21 mouse cellular contexts compared by ENCODE assay signal in genomic region chr16:33662841-33663240, GRCm38 (mm10). TPM values are rescaled to one million over a fixed set of nuclear protein-coding genes. Genes with fewer than 3 reads are reported as not detected.
DNase-seq lines count a peak whose midpoint lies in the region; ATAC-seq lines count a peak whose summit lies in the region.
"Had no signal": no experiment of that assay in that cellular context is flagged by ENCODE, and none has a peak within 500 bp of the region (broad histone marks: within the 10 kb centered on the region; RNA-seq: fewer than 3 reads in every experiment).

No protein-coding gene starts in this region.

- no peak overlapping the region for H3K9ac ChIP-seq in heart, embryonic 11.5 days (ENCODE audit: low read depth, low read length)
- H3K9ac ChIP-seq in heart, embryonic 12.5 days, result no peak overlapping the region
- no peak overlapping the region for H3K9ac ChIP-seq in intestine, embryonic 14.5 days (ENCODE audit: low read length)
- H3K9ac ChIP-seq in intestine, embryonic 15.5 days, result no peak overlapping the region

- no peaks in the 10 kb centered on the region for H3K36me3 ChIP-seq in heart, embryonic 11.5 days (ENCODE audit: control insufficient read depth, insufficient read depth, low read length)
- H3K36me3 ChIP-seq in heart, embryonic 10.5 days, result no peaks in the 10 kb centered on the region
- H3K36me3 ChIP-seq in heart, embryonic 12.5 days, result no peaks in the 10 kb centered on the region
- H3K36me3 ChIP-seq in intestine, embryonic 14.5 days (ENCODE audit: control insufficient read depth, insufficient read depth, low read length), result no peaks in the 10 kb centered on the region
- H3K36me3 ChIP-seq in intestine, embryonic 15.5 days, result no peaks in the 10 kb centered on the region
- H3K36me3 ChIP-seq: G1E had no signal

- no peaks in the 10 kb centered on the region; the same call in 1 of the 2 replicates for H3K4me1 ChIP-seq in heart, embryonic 11.5 days (ENCODE audit: control insufficient read depth, insufficient read depth, low read length)
- peaks cover 10% of the 10 kb centered on the region for H3K4me1 ChIP-seq in heart, embryonic 10.5 days
- peaks cover 11% of the 10 kb centered on the region for H3K4me1 ChIP-seq in heart, embryonic 12.5 days (replicated peaks)
- H3K4me1 ChIP-seq in intestine, embryonic 14.5 days (replicated peaks; ENCODE audit: control insufficient read depth, insufficient read depth, low read length), result no peaks in the 10 kb centered on the region
- no peaks in the 10 kb centered on the region for H3K4me1 ChIP-seq in intestine, embryonic 15.5 days (replicated peaks)

- no peak overlapping the region for H3K4me2 ChIP-seq in heart, embryonic 11.5 days
- H3K4me2 ChIP-seq in heart, embryonic 12.5 days, result no peak overlapping the region
- H3K4me2 ChIP-seq in intestine, embryonic 14.5 days (ENCODE audit: low read length), result no peak overlapping the region
- no peak overlapping the region for H3K4me2 ChIP-seq in intestine, embryonic 15.5 days (replicated peaks)

- ATAC-seq in heart, embryonic 11.5 days (replicated peaks; ENCODE audit: insufficient number of reproducible peaks, low FRiP score, low TSS enrichment), result no peak
- ATAC-seq in heart, embryonic 12.5 days (ENCODE audit: insufficient number of reproducible peaks, low FRiP score), result no peak
- ATAC-seq in intestine, embryonic 14.5 days (replicated peaks; ENCODE audit: low FRiP score, low TSS enrichment, low read depth), result no peak
- ATAC-seq in intestine, embryonic 15.5 days, result no peak
- ATAC-seq: activated CD4-positive, CD25-positive, alpha-beta regulatory T cell, adult 4 months; CD4-positive, CD25-positive, alpha-beta regulatory T cell, adult 4 months; Patski had no signal

- DNase-seq in heart, adult 11 months, result peak; percentile 75
- peak; percentile 70 for DNase-seq in heart, embryonic 10.5 days (ENCODE audit: low spot score)
- peak; percentile 32 for DNase-seq in intestine, embryonic 14.5 days (ENCODE audit: low spot score)
- DNase-seq: adrenal gland, adult 2 months; adrenal gland, adult 8-10 months; adrenal gland, postnatal 10 days; adrenal gland, postnatal 14 days; adrenal gland, postnatal 25 days; adrenal gland, postnatal 36 days; B cell, adult 2 months; cerebellum, adult 11 months; cerebellum, adult 11-12 months; cerebellum, adult 18-20 months had no signal

- no peaks in the 10 kb centered on the region for H3K9me3 ChIP-seq in heart, embryonic 11.5 days (replicated peaks; ENCODE audit: control insufficient read depth, low read length)
- H3K9me3 ChIP-seq in heart, embryonic 10.5 days, result no peaks in the 10 kb centered on the region
- H3K9me3 ChIP-seq in heart, embryonic 12.5 days (replicated peaks), result no peaks in the 10 kb centered on the region
- H3K9me3 ChIP-seq in intestine, embryonic 14.5 days (ENCODE audit: control insufficient read depth, low read length), result no peaks in the 10 kb centered on the region
- H3K9me3 ChIP-seq in intestine, embryonic 15.5 days, result no peaks in the 10 kb centered on the region
- H3K9me3 ChIP-seq: G1E had no signal

- no peak overlapping the region for H3K4me3 ChIP-seq in heart, embryonic 11.5 days (ENCODE audit: low read depth, low read length)
- no peak overlapping the region for H3K4me3 ChIP-seq in heart, embryonic 10.5 days
- no peak overlapping the region for H3K4me3 ChIP-seq in heart, embryonic 12.5 days
- no peak overlapping the region for H3K4me3 ChIP-seq in intestine, embryonic 14.5 days (ENCODE audit: low read depth, low read length)
- H3K4me3 ChIP-seq in intestine, embryonic 15.5 days (replicated peaks), result no peak overlapping the region

- H3K27ac ChIP-seq in heart, embryonic 11.5 days (ENCODE audit: low read depth, low read length), result no peak overlapping the region
- H3K27ac ChIP-seq in heart, embryonic 10.5 days, result no peak overlapping the region
- H3K27ac ChIP-seq in heart, embryonic 12.5 days (ENCODE audit: poor library complexity, severe bottlenecking), result no peak overlapping the region
- H3K27ac ChIP-seq in intestine, embryonic 14.5 days (ENCODE audit: low read depth), result no peak overlapping the region
- H3K27ac ChIP-seq in intestine, embryonic 15.5 days, result no peak overlapping the region

- 90% methylated on average over 10 of the region's 10 CpGs for WGBS in heart, embryonic 11.5 days (ENCODE audit: insufficient replicate concordance)
- WGBS in heart, embryonic 10.5 days, result 91% methylated on average over 10 of the region's 10 CpGs
- WGBS in heart, embryonic 12.5 days, result 93% methylated on average over 10 of the region's 10 CpGs
- WGBS in intestine, embryonic 14.5 days, result 98% methylated on average over 10 of the region's 10 CpGs
- 93% methylated on average over 10 of the region's 10 CpGs for WGBS in intestine, embryonic 15.5 days

- H3K27me3 ChIP-seq in heart, embryonic 11.5 days (ENCODE audit: control insufficient read depth, insufficient read depth, low read length), result no peaks in the 10 kb centered on the region
- H3K27me3 ChIP-seq in heart, embryonic 10.5 days (ENCODE audit: insufficient read depth, poor library complexity, severe bottlenecking), result no peaks in the 10 kb centered on the region
- H3K27me3 ChIP-seq in heart, embryonic 12.5 days (replicated peaks), result no peaks in the 10 kb centered on the region
- no peaks in the 10 kb centered on the region for H3K27me3 ChIP-seq in intestine, embryonic 14.5 days (replicated peaks; ENCODE audit: control insufficient read depth, insufficient read depth, low read length)
- H3K27me3 ChIP-seq in intestine, embryonic 15.5 days (replicated peaks), result no peaks in the 10 kb centered on the region
- H3K27me3 ChIP-seq: CH12.LX, Patski had no signal

RNA-seq across cellular contexts. Expression of gene Heg1, which starts 21.3 kb away (rescaled TPM):
- polyA plus RNA-seq in heart, embryonic 11.5 days (2014; fragmentation: Nextera tagmentation; extraction: Ambion mirVana), result 31.3 and 37.2 TPM in 2 replicates
- 26.3 and 33.0 TPM in 2 replicates for polyA plus RNA-seq in heart, embryonic 10.5 days (2016; fragmentation: Nextera tagmentation; extraction: Ambion mirVana)
- polyA plus RNA-seq in heart, embryonic 12.5 days (2016; fragmentation: Nextera tagmentation; extraction: Ambion mirVana), result 48.3 and 54.0 TPM in 2 replicates
- 26.5 and 28.4 TPM in 2 replicates for polyA plus RNA-seq in intestine, embryonic 14.5 days (2014; fragmentation: Nextera tagmentation; extraction: Ambion mirVana)
- polyA plus RNA-seq in intestine, embryonic 15.5 days (2015; fragmentation: Nextera tagmentation; extraction: Ambion mirVana), result 21.2 and 21.4 TPM in 2 replicates
